Mouse (Mus musculus) CD4-positive helper T cell, adult 2 months (primary cell): ENCODE measurements around the gene Setd1b.
A peak's percentile ranks its signal among the peaks of the same experiment; 100 is the strongest.

Experiments used
- DNase-seq: peaks from one replicate; pipeline ENCODE4 v3.0.0-alpha.2; 2012; ENCODE audit warnings: low read depth, missing footprints, low spot score

The Setd1b gene

GRCm38 (mm10) chr5:123159866-123160265 is 17.9 kb downstream of the Setd1b start:
- DNase-seq, result no peak

- no peak for DNase-seq
These were observed 18.3 kb downstream of the Setd1b start for GRCm38 (mm10) chr5:123160341-123160740.

GRCm38 (mm10) chr5:123162942-123163341 is 20.9 kb downstream of the Setd1b start:
- no peak for DNase-seq

- no peak for DNase-seq
These were observed 24.4 kb downstream of the Setd1b start for GRCm38 (mm10) chr5:123166437-123166836.

- peak; percentile 60 for DNase-seq
These were observed 25.6 kb downstream of the Setd1b start for GRCm38 (mm10) chr5:123167591-123167990.

GRCm38 (mm10) chr5:123169284-123169683 is 27.3 kb downstream of the Setd1b start, which contains the start of gene Psmd9:
Gene Psmd9, plus strand, starts transcription at chr5:123169413.
- DNase-seq, result no peak

- peak; percentile 3 for DNase-seq
These were observed 28.4 kb downstream of the Setd1b start for GRCm38 (mm10) chr5:123170365-123170764.

- DNase-seq, result peak; percentile 85
These were observed 29.8 kb downstream of the Setd1b start for GRCm38 (mm10) chr5:123171646-123172350.

GRCm38 (mm10) chr5:123178792-123179191 is 36.8 kb downstream of the Setd1b start:
- no peak for DNase-seq

GRCm38 (mm10) chr5:123180390-123180789 is 38.4 kb downstream of the Setd1b start:
- DNase-seq, result no peak

- DNase-seq, result no peak
These were observed 39.5 kb downstream of the Setd1b start for GRCm38 (mm10) chr5:123181536-123181935.

- DNase-seq, result no peak
These were observed 40.7 kb downstream of the Setd1b start, which contains the start of gene Hpd for GRCm38 (mm10) chr5:123182651-123183050. Gene Hpd, minus strand, starts transcription at chr5:123182727.

GRCm38 (mm10) chr5:123185966-123186365 is 44.0 kb downstream of the Setd1b start:
- DNase-seq, result no peak

GRCm38 (mm10) chr5:123187306-123187705 is 45.3 kb downstream of the Setd1b start:
- no peak for DNase-seq

- DNase-seq, result no peak
These were observed 48.9 kb downstream of the Setd1b start for GRCm38 (mm10) chr5:123190912-123191311.

GRCm38 (mm10) chr5:123191427-123191826 is 49.4 kb downstream of the Setd1b start:
- DNase-seq, result no peak

- no peak for DNase-seq
These were observed 50.7 kb downstream of the Setd1b start for GRCm38 (mm10) chr5:123192606-123193150.

GRCm38 (mm10) chr5:123193436-123193835 is 51.4 kb downstream of the Setd1b start:
- no peak for DNase-seq

- DNase-seq, result no peak
These were observed 52.9 kb downstream of the Setd1b start for GRCm38 (mm10) chr5:123194856-123195255.

- no peak for DNase-seq
These were observed 53.6 kb downstream of the Setd1b start for GRCm38 (mm10) chr5:123195500-123196000.

- DNase-seq, result no peak
These were observed 54.8 kb downstream of the Setd1b start for GRCm38 (mm10) chr5:123196746-123197145.

- DNase-seq, result no peak
These were observed 56.5 kb downstream of the Setd1b start for GRCm38 (mm10) chr5:123198523-123198922.
